Mouse (Mus musculus) ovary, postnatal 36 days (tissue): ENCODE measurements around the gene Ncoa3.

ENCODE experiments used
- DNase-seq: peaks from one replicate; pipeline ENCODE4 v3.0.0; 2022; ENCODE audit warnings: low spot score, mixed read lengths

Gene Ncoa3

GRCm38 (mm10) chr2:166105911-166106310, 113.5 kb downstream of the Ncoa3 start:
- no peak for DNase-seq

GRCm38 (mm10) chr2:166106631-166107030, 114.2 kb downstream of the Ncoa3 start:
- no peak for DNase-seq

DNA sequence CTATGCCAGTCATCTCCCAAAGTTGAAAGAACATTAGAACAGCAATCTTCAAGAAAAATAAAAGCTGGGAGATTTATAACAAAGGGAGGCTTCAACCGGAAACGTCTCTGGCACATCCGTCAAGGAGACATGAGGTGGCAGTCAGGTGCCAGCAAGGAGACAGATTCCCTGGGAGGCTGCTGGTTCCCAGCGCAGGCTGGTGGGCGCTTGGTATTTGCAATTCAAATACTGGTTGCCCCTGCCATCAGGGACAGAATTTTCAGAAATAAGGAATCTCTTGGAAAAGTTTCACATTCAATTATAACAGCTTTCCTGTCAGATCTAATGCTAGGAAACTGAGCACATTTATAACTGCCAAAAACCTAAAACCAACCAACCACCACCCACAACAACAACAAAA, 115.5 kb downstream of the Ncoa3 start:
- no peak for DNase-seq

DNA sequence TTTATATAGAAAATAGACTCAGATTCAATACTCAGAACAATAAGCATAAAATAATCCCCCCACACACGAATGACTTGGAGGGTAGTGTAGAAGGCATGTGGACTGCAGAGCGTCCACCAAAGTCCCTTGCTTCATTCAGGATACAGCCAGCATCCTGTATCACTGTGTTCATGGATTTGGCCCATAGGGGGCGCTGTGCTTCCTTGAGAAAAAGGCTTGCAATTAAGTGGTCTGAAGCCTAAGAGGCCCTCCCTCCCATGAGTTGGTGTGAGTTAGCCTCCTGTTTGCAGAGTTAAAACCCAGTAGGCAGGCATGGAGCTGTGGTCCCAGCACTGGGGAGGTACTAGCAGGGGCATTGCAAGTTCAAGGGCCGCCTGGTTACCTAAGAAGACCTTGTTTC, 115.9 kb downstream of the Ncoa3 start:
- peak; percentile 81 for DNase-seq

GRCm38 (mm10) chr2:166110764-166111163, 118.3 kb downstream of the Ncoa3 start:
- no peak for DNase-seq

- no peak for DNase-seq
Measured at GRCm38 (mm10) chr2:166111238-166111637, 118.8 kb downstream of the Ncoa3 start.

GRCm38 (mm10) chr2:166111831-166112250, 119.4 kb downstream of the Ncoa3 start:
- no peak for DNase-seq

DNA sequence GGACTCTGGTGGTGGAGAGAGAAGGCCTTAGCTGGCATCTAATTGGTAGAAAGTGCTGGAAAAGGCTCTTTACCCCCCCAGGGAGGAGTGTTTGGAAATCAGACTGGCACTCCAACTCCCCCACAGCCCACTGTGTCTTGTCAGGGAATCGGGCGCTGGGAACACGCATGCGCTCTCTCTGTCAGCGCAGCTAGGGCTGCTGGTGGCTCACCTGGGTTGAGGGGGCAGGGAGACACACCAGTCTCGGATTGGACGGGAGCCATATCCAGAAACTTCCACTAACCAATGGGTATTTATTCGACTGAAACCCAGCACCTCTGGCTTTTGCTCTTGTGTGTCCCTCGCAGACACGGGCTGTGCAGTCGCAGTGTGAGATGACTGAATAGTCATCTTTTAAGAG, 120.5 kb downstream of the Ncoa3 start:
- DNase-seq: no peak

DNA sequence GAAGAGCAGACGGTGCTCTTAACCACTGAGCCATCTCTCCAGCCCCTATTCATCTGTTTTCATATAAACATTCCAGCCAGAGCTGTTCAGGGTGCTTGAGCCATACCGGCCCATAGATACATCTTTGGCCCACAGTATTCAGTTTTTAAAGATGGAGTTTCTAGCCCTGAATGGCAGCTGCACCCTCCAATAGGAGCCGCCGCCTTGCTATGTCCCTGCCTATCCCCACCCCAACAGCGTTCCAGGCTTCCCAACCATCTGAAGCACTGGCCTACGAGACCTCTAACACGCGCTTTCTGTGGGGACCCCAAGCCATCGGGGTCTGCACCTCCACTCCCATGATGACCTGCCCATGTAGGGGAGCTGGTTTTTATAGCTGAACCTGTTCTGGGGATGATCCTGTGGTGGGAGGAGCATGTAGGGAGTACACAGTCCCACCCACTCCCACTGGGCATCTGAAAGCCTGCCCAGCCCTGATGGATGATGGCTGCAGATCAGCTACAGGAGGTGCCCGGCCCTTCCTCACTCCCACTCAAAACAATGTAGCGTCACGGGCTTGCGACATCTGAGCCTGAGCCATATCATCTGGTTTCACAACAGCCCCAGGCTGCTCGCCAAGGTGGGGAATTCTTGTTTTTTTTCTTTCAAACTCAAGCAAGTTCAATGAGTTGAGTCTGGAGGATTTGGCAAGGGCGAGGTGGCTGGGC, 123.3 kb downstream of the Ncoa3 start:
- DNase-seq: peak; percentile 84

DNA sequence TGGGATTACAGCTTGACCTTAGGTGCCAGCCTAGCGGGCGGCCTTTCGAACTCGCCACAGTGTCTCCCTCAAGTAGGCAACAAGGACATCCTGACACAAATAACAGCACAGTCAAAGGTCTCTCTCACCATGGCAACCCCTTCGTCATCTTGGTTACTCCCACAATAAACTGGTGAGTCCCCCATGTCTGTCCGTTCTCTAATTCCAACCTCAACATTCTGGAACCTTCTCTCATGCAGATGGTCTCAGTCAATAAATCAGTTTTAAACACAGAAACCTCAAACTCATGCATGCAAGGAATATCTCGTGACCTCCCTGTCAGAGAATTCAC, 123.8 kb downstream of the Ncoa3 start:
- DNase-seq: no peak

- DNase-seq: no peak
Measured at GRCm38 (mm10) chr2:166116704-166117103, 124.3 kb downstream of the Ncoa3 start.

- no peak for DNase-seq
Measured at GRCm38 (mm10) chr2:166119992-166120391, 127.6 kb downstream of the Ncoa3 start.

GRCm38 (mm10) chr2:166121681-166122355, 129.4 kb downstream of the Ncoa3 start:
- DNase-seq: no peak

DNA sequence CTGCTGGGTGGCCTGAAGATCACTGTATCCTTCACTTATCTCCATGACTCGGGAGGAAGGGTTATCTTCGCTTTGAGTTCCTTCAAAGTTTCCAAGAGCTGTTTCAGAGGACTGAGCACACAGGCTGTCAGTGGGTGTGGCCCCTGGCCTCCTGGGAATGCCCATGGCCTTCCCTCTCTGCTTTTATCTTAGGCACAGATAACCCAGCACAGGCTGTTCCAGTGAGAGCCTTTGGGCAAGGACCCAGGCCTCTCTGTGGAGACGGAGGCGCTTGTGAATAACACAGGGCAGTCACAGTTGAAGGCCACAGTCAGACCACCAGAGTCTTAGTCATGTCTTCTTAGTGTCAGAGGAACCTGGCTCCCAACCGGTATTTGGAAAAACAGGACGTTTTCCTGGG, 130.3 kb downstream of the Ncoa3 start:
- peak; percentile 79 for DNase-seq
